Mouse (Mus musculus) lung, postnatal 0 days (tissue): ENCODE data around the gene Tas2r118.

Experiments
- CTCF ChIP-seq: IDR thresholded peaks from 2 replicates; pipeline ENCODE4 v1.5.1; 2016; ENCODE audit warnings: antibody characterized with exemption, mild to moderate bottlenecking
- EP300 ChIP-seq: IDR thresholded peaks from 2 replicates; pipeline ENCODE4 v1.6.1; 2016; ENCODE audit warnings: antibody characterized with exemption, mild to moderate bottlenecking, control low read depth

- TF ChIP-seq CTCF = no peak
- TF ChIP-seq EP300 = no peak
Observed at GRCm38 (mm10) chr6:23986293-23986692, 16.4 kb upstream of the Tas2r118 start.
